Mouse (Mus musculus) spleen, postnatal 0 days (tissue): ENCODE measurements around the gene Nlrp4c. TPM values are rescaled to one million over a fixed set of nuclear protein-coding genes. Genes with fewer than 3 reads are reported as not detected.

Experiments
- polyA plus RNA-seq: library from polyadenylated mRNA; unstranded; fragments of >200 nt; fragmentation: Nextera tagmentation; extraction: Ambion mirVana; gene quantifications from 2 replicates; pipeline ENCODE4 v1.2.1, GENCODE M21; 2015

The Nlrp4c gene
- polyA plus RNA-seq, result not detected in 2 replicates

GRCm38 (mm10) chr7:6044861-6045260, at the start of gene Nlrp4c:
Nlrp4c (plus strand) TSS chr7:6045161.

DNA sequence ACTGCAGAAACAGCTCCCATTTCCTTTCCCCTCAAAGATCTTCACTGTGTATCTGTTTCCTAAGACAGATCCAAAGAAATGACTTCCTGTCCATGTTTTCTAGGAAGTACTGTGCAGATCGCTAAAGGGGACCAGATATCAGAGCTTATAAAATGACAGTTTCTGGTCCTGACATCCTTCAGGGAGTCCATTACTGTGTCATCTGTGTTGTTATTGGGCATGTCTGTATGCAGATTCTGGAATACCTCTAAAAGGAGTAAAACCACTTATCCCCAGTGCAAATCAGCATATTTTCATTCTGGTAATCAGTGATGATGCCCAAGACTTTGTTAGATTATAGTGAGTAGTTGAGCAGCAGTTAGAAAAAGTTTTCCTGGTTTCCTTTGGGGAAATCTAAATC, 34.1 kb upstream of the Nlrp4c start, which contains the start of gene Vmn1r65:
Gene Vmn1r65, minus strand, starts transcription at position 101 of the 400 bp plus-strand sequence.

Other genes starting within 250 kb of the Nlrp4c start
- not detected in 2 replicates for gene Vmn1r63, start 239.7 kb upstream of the Nlrp4c start, polyA plus RNA-seq
- not detected in 2 replicates for gene Vmn1r64, start 160.6 kb upstream of the Nlrp4c start, polyA plus RNA-seq
- not detected in 2 replicates for gene Vmn1r65, start 34.2 kb upstream of the Nlrp4c start, polyA plus RNA-seq
- gene Zfp787, start 110.8 kb downstream of the Nlrp4c start, polyA plus RNA-seq, result 26.7 and 27.5 TPM in 2 replicates
- 17.3 and 19.8 TPM in 2 replicates for gene Zfp444, start 127.1 kb downstream of the Nlrp4c start, polyA plus RNA-seq
- gene Galp, start 151.9 kb downstream of the Nlrp4c start, polyA plus RNA-seq, result not detected in 2 replicates
- gene Zscan5b, start 177.1 kb downstream of the Nlrp4c start, polyA plus RNA-seq, result not detected in 2 replicates
- gene Epp13, start 207.5 kb downstream of the Nlrp4c start, polyA plus RNA-seq, result not detected in 2 replicates
- 3.9 and 4.1 TPM in 2 replicates for gene Zfp667, start 241.4 kb downstream of the Nlrp4c start, polyA plus RNA-seq